Mouse (Mus musculus) liver, postnatal 0 days (tissue): ENCODE measurements around the gene Oprl1. TPM values are rescaled to one million over a fixed set of nuclear protein-coding genes. Genes with fewer than 3 reads are reported as not detected.
A peak's percentile ranks its signal among the peaks of the same experiment; 100 is the strongest.

Experiments
- ATAC-seq: fragments of 200-750 bp; cut with Nextera tagmentation; 2 replicates; pipeline ENCODE4 v1.8.0; 2017; ENCODE audit warnings: mild to moderate bottlenecking, moderate library complexity
- DNase-seq: peaks from one replicate; pipeline ENCODE4 v3.0.0-alpha.2; 2016
- H3K27ac ChIP-seq: fragments of 300-500 bp; sonication (generic); 2 replicates; pipeline ENCODE4 v1.5.1; 2014; ENCODE audit warnings: antibody characterized with exemption, moderate library complexity, mild to moderate bottlenecking, low read depth
- H3K27me3 ChIP-seq: fragments of 300-500 bp; sonication (generic); 2 replicates; pipeline ENCODE4 v1.6.1; 2014; ENCODE audit warnings: low read length, control low read depth, mixed read lengths; ENCODE audit not compliant: insufficient read depth
- H3K36me3 ChIP-seq: fragments of 300-500 bp; sonication (generic); replicated peaks from 2 replicates; pipeline ENCODE4 v1.6.1; 2014; ENCODE audit warnings: mild to moderate bottlenecking, control low read depth, low read length, moderate library complexity, mixed read lengths; ENCODE audit not compliant: insufficient read depth
- H3K4me1 ChIP-seq: fragments of 300-500 bp; sonication (generic); 2 replicates; pipeline ENCODE4 v1.6.1; 2014; ENCODE audit warnings: antibody characterized with exemption, mild to moderate bottlenecking, control low read depth; ENCODE audit not compliant: insufficient read depth
- H3K4me2 ChIP-seq: fragments of 300-500 bp; sonication (generic); 2 replicates; pipeline ENCODE4 v1.6.1; 2014; ENCODE audit warnings: low read depth, mild to moderate bottlenecking, low read length, moderate library complexity, mixed read lengths
- H3K4me3 ChIP-seq: fragments of 300-500 bp; sonication (generic); 2 replicates; pipeline ENCODE4 v1.5.1; 2014; ENCODE audit warnings: low read depth, low read length
- H3K9ac ChIP-seq: fragments of 300-500 bp; sonication (generic); replicated peaks from 2 replicates; pipeline ENCODE4 v1.6.1; 2014; ENCODE audit warnings: mild to moderate bottlenecking, moderate library complexity
- H3K9me3 ChIP-seq: fragments of 300-500 bp; sonication (generic); 2 replicates; pipeline ENCODE4 v1.6.1; 2016; ENCODE audit warnings: mild to moderate bottlenecking, control low read depth, low read length, mixed read lengths
- CTCF ChIP-seq: sonication (generic); IDR thresholded peaks from 2 replicates; pipeline ENCODE4 v1.5.1; 2016; ENCODE audit warnings: antibody characterized with exemption, low read depth
- EP300 ChIP-seq: IDR thresholded peaks from 2 replicates; pipeline ENCODE4 v1.6.1; 2016; ENCODE audit warnings: antibody characterized with exemption, low read depth, mild to moderate bottlenecking
- WGBS: fragments of 180-500 bp; shearing (Covaris S2); extraction: QIAGEN DNeasy Blood & Tissue Kit; methylation state at CpG from one replicate; pipeline ENCODE4 v1.1.7; 2014; ENCODE audit not compliant: insufficient replicate concordance; 5-methylcytosine and 5-hydroxymethylcytosine counted together
- polyA plus RNA-seq: library from polyadenylated mRNA; unstranded; fragments of >200 nt; fragmentation: Nextera tagmentation; extraction: Ambion mirVana; gene quantifications from 2 replicates; pipeline ENCODE4 v1.2.1, GENCODE M21; 2015

The Oprl1 gene
- polyA plus RNA-seq, 1 experiment from 2014 or later = 0.07 TPM

DNA sequence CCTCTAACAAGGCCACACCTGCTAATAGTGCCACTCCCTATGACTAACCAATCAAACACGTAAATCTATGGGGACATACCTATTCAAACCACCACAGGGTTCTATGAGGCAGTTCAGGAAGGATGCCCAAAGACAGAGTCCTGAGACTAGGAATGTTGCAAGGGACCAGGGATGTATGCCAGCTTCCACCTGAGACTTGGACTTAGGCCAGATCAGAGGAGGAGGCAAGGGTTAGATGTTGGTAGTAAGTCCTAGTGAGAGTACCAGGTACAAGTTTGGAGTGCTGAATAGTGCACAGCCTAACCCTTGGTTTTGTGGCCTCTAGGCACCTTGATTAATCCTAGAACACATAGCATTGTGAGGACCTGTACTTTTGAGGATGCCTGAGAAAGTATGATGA, 37.8 kb downstream of the Oprl1 start:
- no peak for DNase-seq
- no peak overlapping the region for H3K4me3 ChIP-seq
- no peaks in the 10 kb centered on the region for H3K27me3 ChIP-seq
- no peak overlapping the region for H3K27ac ChIP-seq
- no peaks in the 10 kb centered on the region for H3K9me3 ChIP-seq
- H3K4me2 ChIP-seq = no peak overlapping the region
- H3K36me3 ChIP-seq = no peaks in the 10 kb centered on the region
- H3K4me1 ChIP-seq = no peaks in the 10 kb centered on the region
- 79% methylated on average over 1 of the region's 1 CpGs for WGBS
- TF ChIP-seq EP300 = no peak
- TF ChIP-seq CTCF = no peak
- no peak overlapping the region for H3K9ac ChIP-seq
- no peak for ATAC-seq

DNA sequence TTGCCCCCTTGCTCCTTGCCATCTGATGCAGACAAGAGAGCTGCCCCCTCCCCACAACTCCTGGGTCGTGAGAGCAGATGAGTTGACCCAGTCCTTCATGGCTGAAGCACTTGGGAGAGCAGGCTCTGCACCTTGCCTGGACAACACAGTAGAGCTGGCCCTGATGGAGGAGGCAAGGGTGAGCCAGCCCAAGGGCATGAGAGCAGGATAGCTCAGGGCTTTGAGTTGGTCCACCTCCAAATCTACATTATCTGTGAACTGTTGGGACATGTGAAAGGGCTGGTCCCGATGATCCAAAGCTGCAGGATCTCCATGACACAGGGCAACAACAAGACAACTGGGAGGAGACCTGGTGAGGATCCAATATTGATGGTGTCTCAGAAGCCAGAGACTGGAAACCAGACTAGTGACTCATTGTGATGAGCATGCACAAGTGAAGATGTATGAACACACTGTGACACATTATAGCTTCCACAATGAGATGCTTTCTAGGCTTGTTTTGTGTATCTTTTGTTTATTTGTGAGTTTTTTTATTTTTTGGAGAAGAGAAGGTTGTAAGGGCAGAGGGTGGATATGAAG, 43.4 kb downstream of the Oprl1 start:
- H3K4me2 ChIP-seq = no peak overlapping the region
- DNase-seq (no peak), ATAC-seq (no peak)
- no peaks in the 10 kb centered on the region for H3K9me3 ChIP-seq
- H3K4me1 ChIP-seq = no peaks in the 10 kb centered on the region
- H3K36me3 ChIP-seq = no peaks in the 10 kb centered on the region
- TF ChIP-seq EP300 = no peak
- TF ChIP-seq CTCF = no peak
- H3K27ac ChIP-seq = no peak overlapping the region
- no peak overlapping the region for H3K9ac ChIP-seq
- H3K4me3 ChIP-seq = no peak overlapping the region
- H3K27me3 ChIP-seq = no peaks in the 10 kb centered on the region
- WGBS = 51% methylated on average over 2 of the region's 2 CpGs

DNA sequence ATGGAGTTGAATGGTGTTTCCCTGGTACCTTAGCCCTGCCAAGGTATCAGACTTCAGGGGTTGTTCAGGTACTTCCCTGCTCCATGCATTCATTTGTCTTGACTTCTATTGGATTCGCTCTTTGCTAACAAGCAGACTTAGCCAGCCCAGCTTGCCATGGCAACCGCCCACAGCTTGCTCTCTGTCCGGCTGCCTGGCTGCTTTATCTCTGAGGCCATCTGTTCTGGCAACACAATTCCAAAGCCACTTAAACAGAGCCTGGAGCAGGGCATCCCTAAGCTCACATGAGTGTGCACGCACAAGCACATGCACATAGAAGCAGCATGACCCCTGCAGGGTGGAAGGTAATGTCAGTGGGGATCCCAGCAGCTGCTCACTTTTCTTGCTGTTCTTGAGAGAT, 44.2 kb downstream of the Oprl1 start:
- H3K27ac ChIP-seq = no peak overlapping the region
- no peaks in the 10 kb centered on the region for H3K36me3 ChIP-seq
- no peaks in the 10 kb centered on the region for H3K4me1 ChIP-seq
- no peak overlapping the region for H3K9ac ChIP-seq
- no peaks in the 10 kb centered on the region for H3K27me3 ChIP-seq
- TF ChIP-seq EP300 (no peak), CTCF (no peak)
- H3K9me3 ChIP-seq = no peaks in the 10 kb centered on the region
- WGBS = 21% methylated on average over 4 of the region's 4 CpGs
- DNase-seq (no peak), ATAC-seq (no peak)
- no peak overlapping the region for H3K4me2 ChIP-seq
- no peak overlapping the region for H3K4me3 ChIP-seq

DNA sequence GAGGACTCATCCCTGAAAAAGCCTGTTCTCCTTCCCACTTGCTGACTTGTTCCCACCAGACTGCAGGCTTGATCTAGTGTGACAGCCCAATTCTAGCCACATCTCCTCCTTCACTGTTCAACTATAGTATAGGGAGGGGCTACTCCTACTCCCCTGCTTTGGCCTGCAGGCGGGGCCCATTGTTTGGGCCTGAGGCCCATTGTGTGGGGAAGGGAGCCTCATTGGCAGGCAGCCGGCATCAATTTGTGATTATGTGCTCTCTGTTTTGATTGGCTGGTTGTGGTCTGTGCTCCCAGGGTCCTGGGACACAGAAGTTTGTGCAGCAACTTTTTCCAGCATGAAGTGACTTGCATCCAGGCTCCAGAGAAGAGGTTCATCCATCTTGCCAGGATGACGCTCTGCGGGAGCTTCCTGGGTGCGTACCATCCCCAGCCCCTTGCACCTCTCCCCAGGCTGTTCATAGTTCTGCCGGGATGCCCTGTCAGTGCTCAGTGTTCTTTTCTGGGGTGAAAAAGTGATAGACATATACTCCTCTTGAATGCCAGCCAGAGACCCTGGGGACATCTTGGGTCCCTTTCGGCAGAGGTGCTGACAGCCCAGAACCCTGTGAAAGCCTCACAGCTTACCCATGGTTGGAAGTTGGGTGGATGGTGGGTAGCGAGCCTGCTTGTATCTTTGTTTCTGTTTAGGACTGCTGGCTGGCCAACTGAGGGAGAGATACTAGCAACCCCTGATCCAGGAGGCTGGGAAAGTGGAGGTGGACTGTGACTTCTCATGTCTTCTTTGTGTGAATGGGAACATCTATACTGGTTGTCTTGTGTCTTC, 48.4 kb downstream of the Oprl1 start, which contains the start of gene Myt1:
TSS of gene Myt1 (plus strand) at position 327 of the 825 bp plus-strand sequence.
- Histone ChIP-seq H3K4me2 (no peak within 1 kb of the TSS), H3K4me3 (no peak within 1 kb of the TSS), H3K36me3 (no peaks in the 10 kb centered on the region), H3K27me3 (no peaks in the 10 kb centered on the region), H3K27ac (no peak within 1 kb of the TSS), H3K4me1 (no peaks in the 10 kb centered on the region), H3K9me3 (no peaks in the 10 kb centered on the region), H3K9ac (no peak within 1 kb of the TSS)
- ATAC-seq = no peak
- WGBS = 52% methylated on average over 8 of the region's 8 CpGs
- DNase-seq = no peak
- no peak for TF ChIP-seq EP300
- no peak for TF ChIP-seq CTCF

DNA sequence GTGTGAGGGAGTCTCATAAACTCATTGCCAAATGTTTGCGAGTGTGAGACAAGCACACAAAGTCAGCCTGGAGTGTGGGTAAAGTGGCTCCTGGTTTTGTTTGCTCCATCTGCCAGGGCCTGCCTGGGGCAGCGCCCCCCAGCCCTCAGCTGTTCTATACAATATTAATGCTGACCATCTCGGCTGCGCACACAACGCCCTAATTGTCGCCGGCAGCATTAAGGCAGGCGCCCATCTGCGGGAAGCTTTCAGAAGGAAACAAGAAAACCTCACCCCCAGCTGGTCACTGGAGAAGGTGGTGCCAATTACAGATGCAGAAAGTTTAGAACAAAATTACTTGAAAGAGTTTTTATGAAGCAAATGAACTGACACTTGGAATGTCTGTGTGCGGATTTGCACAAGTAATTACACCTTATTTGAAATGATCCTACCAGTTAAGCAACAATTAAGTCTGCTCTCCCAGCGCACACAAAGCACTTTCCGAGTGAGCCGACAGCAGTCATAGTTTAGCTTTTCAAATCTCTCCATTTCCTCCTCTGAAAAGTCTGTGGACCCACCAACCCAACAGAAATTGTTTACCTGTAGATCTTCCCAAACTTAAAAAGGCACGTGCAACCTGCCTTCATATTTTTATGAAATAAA, 49.2 kb downstream of the Oprl1 start:
- WGBS = 42% methylated on average over 14 of the region's 14 CpGs
- DNase-seq = no peak
- no peak for TF ChIP-seq EP300
- TF ChIP-seq CTCF = no peak
- H3K9ac ChIP-seq = no peak overlapping the region
- ATAC-seq = no peak
- H3K27me3 ChIP-seq = no peaks in the 10 kb centered on the region
- H3K4me3 ChIP-seq = no peak overlapping the region
- no peaks in the 10 kb centered on the region for H3K36me3 ChIP-seq
- no peak overlapping the region for H3K4me2 ChIP-seq
- H3K9me3 ChIP-seq = no peaks in the 10 kb centered on the region
- no peaks in the 10 kb centered on the region for H3K4me1 ChIP-seq
- H3K27ac ChIP-seq = no peak overlapping the region

DNA sequence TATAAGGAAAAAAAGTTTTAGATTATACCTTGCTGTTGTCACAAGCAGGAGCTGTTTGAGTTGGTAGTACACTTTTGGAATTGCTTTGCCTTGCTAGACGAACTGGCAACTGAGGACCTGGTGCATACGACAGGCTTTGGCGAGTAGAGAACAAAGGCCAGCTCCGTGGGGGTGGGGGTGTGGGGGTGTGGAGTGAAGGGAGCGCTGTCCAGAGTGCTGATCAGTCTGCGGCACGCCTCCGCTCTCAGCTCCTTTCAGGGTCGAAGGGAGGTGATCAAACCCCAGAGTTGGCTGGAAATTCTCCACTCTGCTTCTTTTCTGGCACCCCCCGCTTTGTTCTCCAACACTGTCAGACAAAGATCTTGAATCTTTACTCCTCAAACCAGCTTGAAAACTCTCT, 49.8 kb downstream of the Oprl1 start:
- 4% methylated on average over 10 of the region's 10 CpGs for WGBS
- Histone ChIP-seq H3K36me3 (no peaks in the 10 kb centered on the region), H3K4me3 (no peak overlapping the region), H3K4me2 (no peak overlapping the region), H3K9me3 (no peaks in the 10 kb centered on the region), H3K9ac (no peak overlapping the region), H3K27me3 (no peaks in the 10 kb centered on the region), H3K4me1 (no peaks in the 10 kb centered on the region), H3K27ac (no peak overlapping the region)
- no peak for TF ChIP-seq CTCF
- DNase-seq (peak; percentile 34), ATAC-seq (no peak)
